Mouse (Mus musculus) lung, adult 2 months (tissue): Measurements from ENCODE around the gene Slco1b2.

Experiments
- CTCF ChIP-seq: fragments of 200-500 bp; IDR thresholded peaks from 2 replicates; pipeline ENCODE4 v1.5.1; 2011; ENCODE audit warnings: mild to moderate bottlenecking, low read length, control low read depth; ENCODE audit not compliant: insufficient read depth
- POLR2A ChIP-seq: fragments of 200-500 bp; IDR thresholded peaks from 2 replicates; pipeline ENCODE4 v1.6.1; 2011; ENCODE audit warnings: low read depth, mild to moderate bottlenecking, control low read depth, low read length, borderline replicate concordance; ENCODE audit errors: extremely low read depth

- TF ChIP-seq POLR2A, result no peak
- no peak for TF ChIP-seq CTCF
Observed at GRCm38 (mm10) chr6:141590002-141590401, 39.3 kb upstream of the Slco1b2 start.
